Mouse (Mus musculus) limb, embryonic 10.5 days (tissue): ENCODE measurements around the gene Cln6. TPM values are rescaled to one million over a fixed set of nuclear protein-coding genes. Genes with fewer than 3 reads are reported as not detected.
"Not testable (repeated sequence)": the region's sequence is repeated elsewhere in the genome, so short reads cannot be mapped to it uniquely, and the experiment has no call there.

Experiments used
- DNase-seq: peaks from one replicate; pipeline ENCODE4 v3.0.0-alpha.2; 2017; ENCODE audit warnings: low spot score
- H3K27ac ChIP-seq: fragments of 300-500 bp; sonication (generic); 2 replicates; pipeline ENCODE4 v1.5.1; 2016; ENCODE audit warnings: mild to moderate bottlenecking
- H3K27me3 ChIP-seq: fragments of 300-500 bp; sonication (generic); 2 replicates; pipeline ENCODE4 v1.6.1; 2016; ENCODE audit warnings: low read depth, mild to moderate bottlenecking; ENCODE audit not compliant: poor library complexity, severe bottlenecking
- H3K36me3 ChIP-seq: fragments of 300-500 bp; sonication (generic); 2 replicates; pipeline ENCODE4 v1.6.1; 2016; ENCODE audit warnings: mild to moderate bottlenecking, moderate library complexity
- H3K4me1 ChIP-seq: fragments of 300-500 bp; sonication (generic); 2 replicates; pipeline ENCODE4 v1.6.1; 2016
- H3K4me3 ChIP-seq: fragments of 300-500 bp; sonication (generic); 2 replicates; pipeline ENCODE4 v1.5.1; 2016; ENCODE audit warnings: mild to moderate bottlenecking, moderate library complexity
- H3K9me3 ChIP-seq: fragments of 300-500 bp; sonication (generic); replicated peaks from 2 replicates; pipeline ENCODE4 v1.6.1; 2016; ENCODE audit warnings: mild to moderate bottlenecking
- WGBS: fragments of 180-500 bp; shearing (Covaris S2); methylation state at CpG from one replicate; pipeline ENCODE4 v1.1.7; 2016; 5-methylcytosine and 5-hydroxymethylcytosine counted together
- polyA plus RNA-seq: library from polyadenylated mRNA; unstranded; fragments of >200 nt; fragmentation: Nextera tagmentation; extraction: Ambion mirVana; gene quantifications from 2 replicates; pipeline ENCODE4 v1.2.1, GENCODE M21; 2016

Gene Cln6
- 16.4 and 18.5 TPM in 2 replicates for polyA plus RNA-seq

DNA sequence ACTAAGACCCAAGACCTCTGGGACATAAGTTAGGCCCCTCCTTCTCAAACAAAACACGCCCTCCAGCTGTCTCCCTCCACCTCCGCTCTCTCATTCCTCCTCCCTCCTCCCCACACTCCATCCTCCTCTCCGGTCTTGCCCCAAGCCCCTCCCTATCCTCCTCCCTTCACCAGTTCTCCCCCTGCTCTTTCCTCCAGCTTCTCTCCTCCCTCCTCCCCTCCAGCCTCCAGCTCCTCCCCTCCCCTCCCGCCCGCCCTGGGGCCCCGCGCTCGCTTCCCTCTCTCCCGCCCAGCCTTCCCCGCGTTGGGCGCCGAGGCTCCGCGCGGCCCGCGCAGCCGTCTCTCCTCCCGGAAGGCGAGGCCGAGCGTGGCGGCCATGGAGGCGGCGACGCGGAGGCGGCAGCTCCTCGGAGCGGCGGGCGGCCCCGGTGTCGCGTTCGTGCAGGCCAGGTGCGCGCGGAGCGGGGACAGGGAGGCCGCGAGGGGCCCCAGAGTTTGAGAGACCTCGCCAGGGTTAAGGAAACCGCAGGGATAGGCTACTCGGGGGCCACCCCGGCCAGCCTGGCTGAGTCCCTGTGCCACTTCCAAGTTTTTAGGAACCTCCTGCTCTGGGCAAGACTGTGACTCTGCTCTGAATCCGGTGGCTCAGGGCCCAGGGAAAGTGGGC, at the start of gene Cln6:
Gene Cln6 (plus strand): TSS at position 280 of the 666 bp plus-strand sequence.
- Histone ChIP-seq H3K4me1 (peaks cover 35% of the 10 kb centered on the region), H3K4me3 (peak within 1 kb of the TSS; percentile 89), H3K9me3 (no peaks in the 10 kb centered on the region), H3K27ac (peak within 1 kb of the TSS; percentile 98), H3K36me3 (peaks cover 6% of the 10 kb centered on the region; the same call in 1 of the 2 replicates), H3K27me3 (no peaks in the 10 kb centered on the region)
- WGBS: under 1% methylated on average over 48 of the region's 48 CpGs
- peak; percentile 87 for DNase-seq

GRCm38 (mm10) chr9:62789856-62790255, 48.7 kb upstream of the Cln6 start:
- no peaks in the 10 kb centered on the region for H3K9me3 ChIP-seq
- 0 out of 2 replicates have a peak, but pooled peaks cover 2% of the 10 kb centered on the region for H3K4me1 ChIP-seq
- DNase-seq: no peak
- H3K27ac ChIP-seq: no peak overlapping the region
- no peaks in the 10 kb centered on the region for H3K27me3 ChIP-seq
- H3K4me3 ChIP-seq: no peak overlapping the region
- WGBS: 87% methylated on average over 12 of the region's 12 CpGs
- peaks cover 37% of the 10 kb centered on the region for H3K36me3 ChIP-seq

DNA sequence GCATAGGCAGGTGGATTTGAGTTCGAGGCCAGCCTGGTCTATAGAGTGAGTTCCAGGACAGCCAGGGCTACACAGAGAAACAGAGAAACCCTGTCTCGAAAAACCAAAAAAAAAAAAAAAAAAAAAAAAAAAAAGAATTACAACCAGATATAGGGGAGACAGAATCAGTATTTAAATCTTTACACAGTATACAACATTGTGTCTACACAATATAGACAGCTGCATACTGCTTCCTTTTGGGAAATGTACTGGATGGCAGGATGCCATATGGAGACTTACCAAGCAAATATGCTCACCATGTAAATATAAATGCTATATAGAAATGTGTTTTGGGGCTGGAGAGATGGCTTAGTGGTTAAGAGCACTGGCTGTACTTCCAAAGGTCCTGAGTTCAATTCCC, 39.4 kb upstream of the Cln6 start:
- H3K27ac ChIP-seq, H3K27me3 ChIP-seq, DNase-seq, H3K9me3 ChIP-seq, H3K4me3 ChIP-seq, H3K4me1 ChIP-seq: not testable (repeated sequence)
- WGBS: 91% methylated on average over 2 of the region's 2 CpGs
- peaks cover 71% of the 10 kb centered on the region for H3K36me3 ChIP-seq

DNA sequence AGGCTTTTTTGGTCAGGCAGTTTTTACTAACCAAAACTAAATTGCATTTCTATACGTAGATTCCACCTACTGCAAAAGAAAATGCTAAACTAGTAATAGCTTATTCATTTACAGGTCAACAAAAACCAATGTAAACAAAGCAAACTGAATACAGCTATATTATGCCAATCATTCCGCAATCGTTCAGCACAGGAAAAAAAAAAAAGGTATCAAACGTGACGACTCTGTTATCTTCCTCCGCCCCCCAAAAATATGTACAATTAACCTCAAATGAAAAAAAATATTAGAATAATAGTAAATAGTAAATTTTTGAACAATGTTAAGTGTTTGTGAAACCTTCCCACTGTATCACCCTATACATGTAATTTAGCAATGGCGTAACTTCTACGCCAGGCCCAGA, 28.5 kb upstream of the Cln6 start:
- Histone ChIP-seq H3K9me3 (no peaks in the 10 kb centered on the region), H3K4me1 (peaks cover 31% of the 10 kb centered on the region), H3K27ac (0 out of 2 replicates have a peak overlapping the region, but pooled peaks have one; percentile 95), H3K4me3 (peak overlapping the region; percentile 94), H3K27me3 (no peaks in the 10 kb centered on the region), H3K36me3 (peaks cover 7% of the 10 kb centered on the region; the same call in 1 of the 2 replicates)
- no peak for DNase-seq
- WGBS: 25% methylated on average over 8 of the region's 8 CpGs

- H3K4me1 ChIP-seq: peaks cover 31% of the 10 kb centered on the region
- under 1% methylated on average over 58 of the region's 58 CpGs for WGBS
- peaks cover 7% of the 10 kb centered on the region; the same call in 1 of the 2 replicates for H3K36me3 ChIP-seq
- H3K4me3 ChIP-seq: peak overlapping the region; percentile 94
- H3K27ac ChIP-seq: peak overlapping the region; percentile 95
- no peak for DNase-seq
- H3K27me3 ChIP-seq: no peaks in the 10 kb centered on the region
- no peaks in the 10 kb centered on the region for H3K9me3 ChIP-seq
Observed at GRCm38 (mm10) chr9:62810543-62811515, 27.8 kb upstream of the Cln6 start.

DNA sequence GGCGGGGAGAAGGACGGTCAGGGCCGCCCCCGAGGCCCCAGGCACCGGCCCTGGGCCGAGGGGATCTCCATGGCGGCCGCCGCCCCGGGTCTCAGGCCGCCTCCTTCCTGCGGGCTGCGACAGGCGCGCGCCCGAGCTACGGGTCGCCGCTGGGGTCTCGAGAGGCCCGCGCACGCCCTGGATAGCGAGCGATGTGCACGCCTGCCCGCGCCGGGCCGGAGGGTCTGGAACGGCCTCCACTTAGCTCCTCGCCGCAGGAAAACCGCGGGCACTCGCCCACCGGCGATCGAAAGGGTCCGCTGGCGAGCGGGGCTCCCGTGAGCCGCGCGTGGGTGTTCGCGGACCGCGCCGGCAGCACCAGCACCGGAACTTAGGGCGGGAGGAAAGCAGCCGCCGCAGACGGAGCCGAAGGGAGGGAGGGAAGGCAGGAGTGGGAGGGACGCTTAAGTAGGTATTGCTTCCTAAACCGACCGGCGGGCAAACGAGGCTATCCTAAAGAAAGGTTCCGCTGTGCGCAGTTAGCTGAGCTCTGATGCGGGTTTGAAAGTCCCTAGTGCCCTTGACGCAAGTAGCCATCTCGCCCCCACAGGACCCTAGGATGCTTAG, 27.0 kb upstream of the Cln6 start, which contains the start of gene Fem1b:
Gene Fem1b (minus strand): TSS at position 419 of the 606 bp plus-strand sequence.
- Histone ChIP-seq H3K27ac (peak within 1 kb of the TSS; percentile 95), H3K27me3 (no peaks in the 10 kb centered on the region), H3K9me3 (no peaks in the 10 kb centered on the region), H3K4me3 (peak within 1 kb of the TSS; percentile 94), H3K36me3 (peaks cover 7% of the 10 kb centered on the region; the same call in 1 of the 2 replicates), H3K4me1 (peaks cover 31% of the 10 kb centered on the region)
- WGBS: under 1% methylated on average over 68 of the region's 68 CpGs
- DNase-seq: peak; percentile 92

GRCm38 (mm10) chr9:62812216-62813049, 26.2 kb upstream of the Cln6 start:
- H3K27ac ChIP-seq: peak overlapping the region; percentile 95
- WGBS: 22% methylated on average over 14 of the region's 14 CpGs
- H3K4me3 ChIP-seq: peak overlapping the region; percentile 94
- no peaks in the 10 kb centered on the region for H3K9me3 ChIP-seq
- peaks cover 31% of the 10 kb centered on the region for H3K4me1 ChIP-seq
- H3K27me3 ChIP-seq: no peaks in the 10 kb centered on the region
- peaks cover 4% of the 10 kb centered on the region; the same call in 1 of the 2 replicates for H3K36me3 ChIP-seq
- DNase-seq: no peak

GRCm38 (mm10) chr9:62814751-62815150, 23.8 kb upstream of the Cln6 start:
- no peak for DNase-seq
- WGBS: 87% methylated on average over 2 of the region's 2 CpGs

DNA sequence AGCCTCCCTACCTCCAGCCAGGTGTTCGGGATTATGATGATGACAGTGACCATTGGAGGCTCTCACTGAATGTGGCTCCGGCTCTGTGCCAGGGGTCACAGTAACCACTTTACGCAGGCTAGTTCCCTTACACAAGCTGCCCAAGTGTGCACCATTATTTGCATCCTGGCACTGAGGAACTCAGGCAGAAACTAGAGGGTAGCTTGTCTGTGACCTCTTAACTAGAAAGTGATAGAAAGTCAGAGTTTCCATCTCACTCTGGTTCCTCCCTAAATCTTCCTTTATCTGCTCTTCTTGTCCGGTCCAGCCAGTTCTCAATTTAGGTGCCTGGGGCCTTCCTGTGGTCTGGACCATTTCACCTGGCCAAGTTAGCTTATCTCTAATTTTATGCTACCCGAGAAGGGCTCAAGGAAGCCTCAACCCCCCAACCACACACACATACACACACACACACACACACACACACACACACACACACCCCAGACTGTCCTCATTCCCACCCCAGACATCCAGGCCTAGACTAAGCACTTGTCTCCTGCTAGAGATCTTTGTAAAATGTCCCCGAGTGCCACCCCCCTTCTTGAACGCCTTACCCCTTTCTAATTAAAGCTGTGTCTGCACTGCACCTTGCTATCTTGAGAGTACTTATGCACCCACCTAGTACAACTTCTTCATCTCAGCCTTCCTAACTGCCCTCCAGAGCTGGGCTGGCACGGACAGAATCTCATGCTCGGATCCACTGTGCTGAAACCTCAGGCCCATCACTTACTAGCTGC, 22.1 kb upstream of the Cln6 start:
- no peak overlapping the region for H3K27ac ChIP-seq
- H3K36me3 ChIP-seq: no peaks in the 10 kb centered on the region
- no peak for DNase-seq
- no peaks in the 10 kb centered on the region for H3K27me3 ChIP-seq
- peaks cover 9% of the 10 kb centered on the region for H3K4me1 ChIP-seq
- WGBS: 78% methylated on average over 9 of the region's 9 CpGs
- H3K4me3 ChIP-seq: no peak overlapping the region
- H3K9me3 ChIP-seq: no peaks in the 10 kb centered on the region

More at GRCm38 (mm10) chr9:62814751-62815150, 23.8 kb upstream of the Cln6 start:
- Histone ChIP-seq H3K4me3 (no peak overlapping the region), H3K27ac (no peak overlapping the region), H3K9me3 (no peaks in the 10 kb centered on the region), H3K36me3 (no peaks in the 10 kb centered on the region), H3K4me1 (peaks cover 16% of the 10 kb centered on the region), H3K27me3 (no peaks in the 10 kb centered on the region)

GRCm38 (mm10) chr9:62817099-62817571, 21.4 kb upstream of the Cln6 start:
- H3K27ac ChIP-seq: no peak overlapping the region
- H3K4me3 ChIP-seq: no peak overlapping the region
- whole genome bisulfite sequencing: 76% methylated on average over 12 of the region's 12 CpGs
- no peaks in the 10 kb centered on the region for H3K27me3 ChIP-seq
- H3K9me3 ChIP-seq: no peaks in the 10 kb centered on the region
- no peaks in the 10 kb centered on the region for H3K36me3 ChIP-seq
- DNase-seq: no peak
- peaks cover 7% of the 10 kb centered on the region for H3K4me1 ChIP-seq
